Mouse (Mus musculus): ENCODE data around the gene Ston1. TPM values are rescaled to one million over a fixed set of nuclear protein-coding genes. Genes with fewer than 3 reads are reported as not detected.

The Ston1 gene
- 8.6 TPM in 2 replicates for polyA plus RNA-seq (2015; fragmentation: Nextera tagmentation; extraction: Ambion mirVana)

DNA sequence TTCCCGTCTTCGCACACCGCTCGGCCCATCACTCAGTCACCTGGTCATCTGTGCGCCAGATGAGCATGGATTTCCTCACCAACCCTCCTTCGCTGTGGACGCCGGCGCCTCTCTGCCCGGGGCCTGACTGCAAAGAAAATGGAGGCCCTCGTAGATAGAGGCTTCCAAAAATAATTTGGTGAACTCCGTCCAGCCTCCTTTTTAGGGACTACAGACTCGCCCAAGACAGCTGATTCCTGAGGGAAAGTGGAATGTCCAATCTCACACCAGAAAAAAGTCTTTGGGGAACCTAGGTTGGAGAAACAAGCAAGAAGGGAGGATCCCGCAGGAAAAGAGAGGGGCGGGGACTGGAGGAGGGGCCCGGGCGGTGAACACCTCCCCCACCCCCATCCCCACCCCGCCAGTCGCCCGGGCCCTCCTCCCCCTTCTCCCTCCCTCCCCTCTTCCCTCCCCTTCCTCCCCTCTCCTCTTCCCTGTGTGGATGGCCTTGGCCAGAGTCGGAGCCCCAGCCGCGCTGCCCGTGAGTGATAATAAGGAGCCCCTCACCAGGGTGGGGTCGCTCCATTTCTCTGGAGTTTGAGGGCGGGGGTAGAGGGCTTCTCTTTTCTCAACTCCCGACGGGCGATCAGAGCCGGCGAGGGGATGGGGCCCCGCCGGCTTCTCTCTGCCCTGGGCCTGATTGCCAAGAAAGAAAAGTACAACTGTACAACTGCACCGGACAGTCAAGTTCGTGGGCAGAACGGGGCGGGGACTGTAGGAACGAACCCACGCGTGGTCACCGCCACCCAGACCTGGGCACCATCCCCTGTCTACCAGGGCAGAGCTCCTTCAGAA is at the start of gene Ston1:
Ston1 (plus strand) TSS at position 463 of the 834 bp plus-strand sequence.
- Histone ChIP-seq H3K27ac (peak within 1 kb of the TSS; percentile 95), H3K36me3 (no peaks in the 10 kb centered on the region), H3K4me3 (peak within 1 kb of the TSS; percentile 66), H3K9ac (peak within 1 kb of the TSS; percentile 69), H3K4me1 (peaks cover 26% of the 10 kb centered on the region), H3K27me3 (no peaks in the 10 kb centered on the region), H3K9me3 (no peaks in the 10 kb centered on the region), H3K4me2 (peak within 1 kb of the TSS; percentile 78)
- peak; percentile 80 for ATAC-seq (ENCODE audit: insufficient number of reproducible peaks, low FRiP score, low TSS enrichment, low read depth)
- under 1% methylated on average over 41 of the region's 41 CpGs for WGBS

DNA sequence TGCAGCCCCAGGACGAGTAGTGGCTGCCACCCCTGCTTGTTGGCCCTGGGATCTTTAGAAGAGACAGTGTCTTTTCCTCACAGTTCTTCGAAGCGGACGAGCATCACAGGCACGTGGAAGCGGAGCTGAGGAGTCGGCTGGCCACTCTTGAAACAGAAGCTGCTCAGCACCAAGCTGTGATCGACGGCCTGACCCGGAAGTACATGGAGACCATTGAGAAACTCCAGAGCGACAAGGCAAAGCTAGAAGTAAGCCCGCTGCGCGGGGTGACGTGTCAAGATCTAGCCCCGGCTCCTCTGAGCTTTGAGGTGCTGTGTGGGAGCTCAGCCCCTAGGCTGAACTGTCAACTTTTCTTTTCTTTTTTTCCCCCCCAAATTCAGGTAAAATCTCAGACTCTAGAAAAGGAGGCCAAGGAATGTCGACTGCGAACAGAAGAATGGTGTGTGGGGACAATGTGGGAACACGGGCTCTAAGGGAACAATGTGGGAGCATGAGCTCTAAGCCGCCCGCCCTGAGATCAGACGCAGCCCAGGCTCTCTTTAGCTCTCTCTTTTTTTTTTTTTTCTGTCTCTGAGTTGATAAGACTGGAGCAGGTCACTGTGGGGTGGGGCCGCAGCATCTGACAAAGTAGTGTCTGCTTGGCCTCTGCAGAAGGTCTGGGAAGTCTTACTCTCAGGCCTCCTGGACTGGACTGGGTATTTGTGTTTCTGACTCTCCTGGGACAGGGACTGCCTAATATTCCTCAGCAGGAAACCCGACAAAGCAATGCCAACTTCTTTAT is 47.9 kb upstream of the Ston1 start:
- H3K4me1 ChIP-seq, result peaks cover 16% of the 10 kb centered on the region
- ATAC-seq (ENCODE audit: insufficient number of reproducible peaks, low FRiP score, low TSS enrichment, low read depth), result no peak
- H3K4me2 ChIP-seq, result no peak overlapping the region
- no peak overlapping the region for H3K4me3 ChIP-seq
- H3K27ac ChIP-seq, result no peak overlapping the region
- peaks cover 35% of the 10 kb centered on the region for H3K36me3 ChIP-seq
- H3K9ac ChIP-seq, result no peak overlapping the region
- 88% methylated on average over 24 of the region's 24 CpGs for WGBS
- no peaks in the 10 kb centered on the region for H3K27me3 ChIP-seq
- no peaks in the 10 kb centered on the region for H3K9me3 ChIP-seq

DNA sequence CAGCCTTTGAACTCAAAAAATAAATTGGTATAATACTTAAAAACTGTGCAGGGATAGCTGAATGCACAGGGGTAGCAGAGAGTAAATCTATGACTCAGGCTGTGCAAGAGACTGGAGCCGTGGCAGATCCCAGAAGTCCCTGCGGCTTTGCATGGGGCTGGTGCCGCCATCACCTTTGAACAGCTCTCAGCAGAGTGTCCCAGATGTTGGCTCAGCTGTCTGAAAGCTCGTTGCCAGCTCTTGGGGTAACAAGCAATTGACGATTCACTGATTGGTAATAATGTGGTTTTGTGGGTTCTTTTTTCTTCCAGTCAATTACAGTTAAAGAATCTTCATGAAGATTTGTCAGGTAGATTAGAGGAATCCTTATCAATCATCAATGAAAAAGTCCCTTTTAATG is 47.1 kb upstream of the Ston1 start:
- H3K9ac ChIP-seq, result no peak overlapping the region
- H3K4me1 ChIP-seq, result peaks cover 16% of the 10 kb centered on the region
- 61% methylated on average over 5 of the region's 5 CpGs for WGBS
- no peak overlapping the region for H3K4me2 ChIP-seq
- H3K4me3 ChIP-seq, result no peak overlapping the region
- H3K27me3 ChIP-seq, result no peaks in the 10 kb centered on the region
- peaks cover 34% of the 10 kb centered on the region for H3K36me3 ChIP-seq
- ATAC-seq (ENCODE audit: insufficient number of reproducible peaks, low FRiP score, low TSS enrichment, low read depth), result no peak
- no peaks in the 10 kb centered on the region for H3K9me3 ChIP-seq
- H3K27ac ChIP-seq, result no peak overlapping the region

DNA sequence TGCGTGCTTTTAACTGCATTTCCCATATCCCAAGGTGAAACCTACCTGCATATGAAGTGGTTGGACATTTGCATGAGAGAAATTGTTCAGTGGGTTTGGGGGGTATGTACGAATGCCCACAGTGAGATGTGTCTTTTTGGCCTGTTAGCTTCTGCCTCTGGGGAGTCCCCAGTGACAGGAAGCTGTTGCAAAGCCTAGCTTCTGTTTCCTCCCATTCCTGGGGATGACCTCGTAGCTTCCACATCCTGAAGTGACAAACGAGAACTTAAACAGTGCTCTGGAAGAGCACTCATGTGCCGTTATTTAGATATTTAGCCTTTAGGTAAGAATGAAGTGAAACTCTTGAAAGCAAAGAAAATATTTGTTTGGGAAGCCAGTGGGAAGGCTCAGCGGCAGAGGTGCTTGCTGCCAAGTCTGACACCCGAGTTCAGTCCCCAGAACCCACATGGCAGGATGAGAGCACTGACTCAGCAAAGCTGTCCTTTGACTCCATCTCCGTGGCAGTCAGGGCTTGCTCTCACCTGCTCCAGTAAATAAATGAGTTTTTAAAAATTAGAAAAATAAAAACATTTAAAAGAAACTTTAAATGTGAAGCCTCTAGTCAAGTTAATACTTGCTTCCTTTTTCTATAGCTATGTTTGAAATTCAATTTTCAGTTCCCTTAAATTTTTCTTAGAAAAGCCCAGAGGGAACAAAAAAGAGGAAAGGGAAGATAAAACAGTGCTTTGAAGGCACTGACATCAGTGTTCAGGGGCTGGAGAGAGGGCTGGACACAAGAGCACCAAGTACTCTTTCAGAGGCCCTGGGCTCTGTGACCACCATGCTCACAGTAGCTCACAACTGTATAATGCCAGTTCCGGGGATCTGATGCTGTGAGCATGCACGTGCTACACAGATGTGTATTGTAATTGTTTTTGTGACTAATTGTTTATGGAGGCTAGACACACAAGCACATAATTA is 46.2 kb upstream of the Ston1 start:
- Histone ChIP-seq H3K27ac (no peak overlapping the region; the same call in 1 of the 2 replicates), H3K9me3 (no peaks in the 10 kb centered on the region), H3K4me3 (no peak overlapping the region), H3K27me3 (no peaks in the 10 kb centered on the region), H3K36me3 (peaks cover 31% of the 10 kb centered on the region), H3K4me1 (peaks cover 16% of the 10 kb centered on the region), H3K9ac (no peak overlapping the region), H3K4me2 (no peak overlapping the region)
- no peak for ATAC-seq (ENCODE audit: insufficient number of reproducible peaks, low FRiP score, low TSS enrichment, low read depth)
- WGBS, result 43% methylated on average over 10 of the region's 10 CpGs

GRCm38 (mm10) chr17:88552556-88552955 is 44.9 kb upstream of the Ston1 start:
- H3K27ac ChIP-seq, result no peak overlapping the region
- H3K27me3 ChIP-seq, result no peaks in the 10 kb centered on the region
- no peaks in the 10 kb centered on the region for H3K9me3 ChIP-seq
- H3K4me2 ChIP-seq, result no peak overlapping the region
- peaks cover 16% of the 10 kb centered on the region for H3K4me1 ChIP-seq
- H3K9ac ChIP-seq, result no peak overlapping the region
- no peak overlapping the region for H3K4me3 ChIP-seq
- ATAC-seq (ENCODE audit: insufficient number of reproducible peaks, low FRiP score, low TSS enrichment, low read depth), result peak; percentile 24; the same call in 1 of the 2 replicates
- H3K36me3 ChIP-seq, result peaks cover 36% of the 10 kb centered on the region
- WGBS, result 19% methylated on average over 6 of the region's 6 CpGs

DNA sequence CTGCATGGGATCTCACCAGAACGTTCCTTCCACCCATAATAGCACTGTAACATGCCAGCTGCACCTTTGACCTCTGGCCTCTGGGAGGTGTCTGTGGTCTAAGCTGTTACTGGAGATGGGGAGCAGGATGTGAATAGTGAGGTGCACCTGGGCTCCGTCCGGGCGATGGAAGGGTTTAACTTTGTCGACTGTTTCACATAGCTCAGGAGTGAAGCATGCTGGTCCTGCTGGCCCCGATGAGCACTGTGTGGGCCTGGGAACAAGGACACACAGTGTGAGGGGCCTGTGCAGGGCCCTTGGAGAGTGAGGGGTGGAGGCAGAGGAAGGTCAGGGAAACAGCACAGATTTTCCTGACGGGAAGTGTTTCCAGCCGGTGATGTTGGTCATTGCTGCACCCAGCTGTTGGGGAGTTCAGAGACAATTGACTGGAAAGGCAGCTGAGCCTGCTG is 44.5 kb upstream of the Ston1 start:
- Histone ChIP-seq H3K36me3 (peaks cover 33% of the 10 kb centered on the region), H3K4me2 (no peak overlapping the region), H3K4me3 (no peak overlapping the region), H3K4me1 (peaks cover 16% of the 10 kb centered on the region), H3K27me3 (no peaks in the 10 kb centered on the region), H3K9me3 (no peaks in the 10 kb centered on the region), H3K9ac (no peak overlapping the region), H3K27ac (no peak overlapping the region)
- 33% methylated on average over 8 of the region's 8 CpGs for WGBS
- ATAC-seq (ENCODE audit: insufficient number of reproducible peaks, low FRiP score, low TSS enrichment, low read depth), result peak; percentile 7; the same call in 1 of the 2 replicates

- no peak overlapping the region for H3K4me2 ChIP-seq
- WGBS, result 80% methylated on average over 11 of the region's 11 CpGs
- no peaks in the 10 kb centered on the region for H3K27me3 ChIP-seq
- no peak overlapping the region for H3K9ac ChIP-seq
- no peak overlapping the region for H3K27ac ChIP-seq
- H3K4me3 ChIP-seq, result no peak overlapping the region
- no peak for ATAC-seq (ENCODE audit: insufficient number of reproducible peaks, low FRiP score, low TSS enrichment, low read depth)
- peaks cover 19% of the 10 kb centered on the region for H3K4me1 ChIP-seq
- peaks cover 33% of the 10 kb centered on the region for H3K36me3 ChIP-seq
- no peaks in the 10 kb centered on the region for H3K9me3 ChIP-seq
These were observed 43.9 kb upstream of the Ston1 start for GRCm38 (mm10) chr17:88553473-88554087.

DNA sequence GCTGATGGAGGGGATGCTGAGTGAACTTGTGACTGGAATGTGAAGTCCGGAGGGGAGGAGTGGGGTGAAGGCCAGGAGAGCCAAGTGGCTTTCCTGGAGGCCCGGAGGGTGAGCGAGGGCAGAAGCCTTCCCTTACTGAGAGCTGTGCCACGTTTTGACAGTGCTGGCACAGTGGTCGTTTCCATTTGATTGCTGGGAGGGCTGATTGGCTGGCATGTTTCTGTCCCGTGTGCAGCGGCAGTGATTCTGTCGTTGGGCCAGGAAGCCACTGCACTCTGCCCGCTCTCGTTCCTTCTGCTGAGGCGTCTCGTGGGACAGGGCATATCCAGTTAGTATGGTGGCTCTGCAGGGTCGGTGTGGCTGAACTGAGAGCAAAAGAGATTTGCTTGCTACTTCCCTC is 41.3 kb upstream of the Ston1 start:
- Histone ChIP-seq H3K4me1 (peaks cover 15% of the 10 kb centered on the region), H3K27ac (no peak overlapping the region), H3K4me3 (no peak overlapping the region), H3K27me3 (no peaks in the 10 kb centered on the region), H3K9ac (no peak overlapping the region), H3K36me3 (peaks cover 29% of the 10 kb centered on the region), H3K9me3 (no peaks in the 10 kb centered on the region), H3K4me2 (no peak overlapping the region)
- no peak for ATAC-seq (ENCODE audit: insufficient number of reproducible peaks, low FRiP score, low TSS enrichment, low read depth)
- WGBS, result 83% methylated on average over 13 of the region's 13 CpGs

DNA sequence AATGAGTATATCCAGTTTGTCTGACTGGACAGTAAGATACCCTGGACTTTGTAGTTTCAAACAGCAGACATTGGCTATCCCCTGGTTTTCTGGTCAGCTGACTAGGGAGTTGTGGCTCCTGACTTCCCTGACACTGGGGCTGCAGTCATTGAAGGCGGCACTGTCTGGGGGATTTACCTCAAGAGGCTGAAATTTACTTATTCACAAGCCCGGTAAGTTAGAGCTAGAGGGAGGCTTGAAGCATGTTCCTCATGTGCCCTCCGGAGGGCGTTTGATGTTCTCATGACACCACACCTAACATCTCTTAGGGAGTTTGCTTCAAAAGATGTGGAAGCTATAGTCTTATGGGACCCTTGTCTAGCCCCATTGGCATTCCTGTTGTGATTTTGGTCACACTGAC is 40.8 kb upstream of the Ston1 start:
- no peaks in the 10 kb centered on the region for H3K27me3 ChIP-seq
- H3K9ac ChIP-seq, result no peak overlapping the region
- no peak overlapping the region for H3K4me3 ChIP-seq
- H3K36me3 ChIP-seq, result peaks cover 32% of the 10 kb centered on the region
- ATAC-seq (ENCODE audit: insufficient number of reproducible peaks, low FRiP score, low TSS enrichment, low read depth), result no peak
- H3K4me2 ChIP-seq, result no peak overlapping the region
- H3K4me1 ChIP-seq, result peaks cover 15% of the 10 kb centered on the region
- H3K27ac ChIP-seq, result no peak overlapping the region
- H3K9me3 ChIP-seq, result no peaks in the 10 kb centered on the region
- WGBS, result 90% methylated on average over 4 of the region's 4 CpGs

GRCm38 (mm10) chr17:88558168-88558842 is 39.2 kb upstream of the Ston1 start:
- Histone ChIP-seq H3K9me3 (no peaks in the 10 kb centered on the region), H3K4me3 (no peak overlapping the region), H3K36me3 (peaks cover 39% of the 10 kb centered on the region), H3K4me1 (0 out of 2 replicates have a peak, but pooled peaks cover 3% of the 10 kb centered on the region), H3K27ac (no peak overlapping the region), H3K27me3 (no peaks in the 10 kb centered on the region), H3K9ac (no peak overlapping the region), H3K4me2 (no peak overlapping the region)
- ATAC-seq (ENCODE audit: insufficient number of reproducible peaks, low FRiP score, low TSS enrichment, low read depth), result no peak
- 38% methylated on average over 13 of the region's 13 CpGs for WGBS

Data from limb, embryonic 15.5 days (tissue).